Mouse (Mus musculus) heart, postnatal 10 days (tissue): ENCODE measurements around the gene Kmt2e. TPM values are rescaled to one million over a fixed set of nuclear protein-coding genes. Genes with fewer than 3 reads are reported as not detected.

Experiments
- DNase-seq, 2 experiments: peaks; one replicate each; pipeline ENCODE4 v3.0.0; 2021
- intact Hi-C: fragments of 180-260 bp; cut with DNase I; formaldehyde crosslinking; loops from one replicate; pipeline ENCODE4 v1.15.1; 2025
- total RNA-seq, 2 experiments: library from RNA; stranded (reverse); gene quantifications; 2 replicates each; pipeline ENCODE4 v1.2.3; 2021

The Kmt2e gene
- total RNA-seq, 2 experiments from 2014 or later = 57.9 to 66.5 TPM

GRCm38 (mm10) chr5:23408106-23408505 is 26.1 kb upstream of the Kmt2e start:
- peak; percentile 57 to 59 for DNase-seq
- intact Hi-C loops = no loop called here

DNA sequence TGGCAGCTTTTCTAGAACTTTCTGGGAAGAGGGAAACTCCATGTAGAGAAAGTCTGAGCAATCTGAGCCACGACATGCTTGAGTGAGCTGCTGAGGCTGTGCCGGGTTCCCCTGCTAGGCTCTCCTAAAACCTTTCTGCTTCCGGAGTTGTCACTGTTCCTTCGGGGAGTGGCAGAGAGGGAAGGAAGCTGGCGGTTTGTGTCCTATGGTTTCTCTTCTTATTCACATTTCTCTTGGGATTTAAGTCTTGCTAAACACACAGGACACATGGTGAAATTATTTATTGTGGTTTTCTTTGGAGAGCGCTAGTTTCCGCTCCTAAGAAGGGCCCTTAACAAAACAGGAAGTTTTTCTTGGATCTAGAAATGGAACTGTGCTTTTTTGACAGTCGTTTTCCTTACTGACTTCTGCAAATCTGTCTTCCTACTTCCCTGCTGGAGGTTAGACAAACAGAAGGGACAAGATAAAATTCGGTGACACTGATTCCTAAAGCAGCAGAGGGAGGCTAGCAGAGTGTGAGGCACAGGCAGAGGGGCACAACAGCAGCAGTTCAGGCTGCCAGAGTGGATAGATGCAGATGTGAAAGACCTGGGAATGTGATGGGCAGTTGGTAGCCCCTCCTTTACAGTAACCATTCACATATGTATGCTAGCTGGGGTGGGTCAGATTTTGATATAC is 24.1 kb upstream of the Kmt2e start:
- peak; percentile 59 to 62 for DNase-seq
- intact Hi-C loops = loop anchor here (5.0 to 10.0 kb wide), 2 partner anchors 123 to 245 kb away; no protein-coding TSS in a partner anchor

DNA sequence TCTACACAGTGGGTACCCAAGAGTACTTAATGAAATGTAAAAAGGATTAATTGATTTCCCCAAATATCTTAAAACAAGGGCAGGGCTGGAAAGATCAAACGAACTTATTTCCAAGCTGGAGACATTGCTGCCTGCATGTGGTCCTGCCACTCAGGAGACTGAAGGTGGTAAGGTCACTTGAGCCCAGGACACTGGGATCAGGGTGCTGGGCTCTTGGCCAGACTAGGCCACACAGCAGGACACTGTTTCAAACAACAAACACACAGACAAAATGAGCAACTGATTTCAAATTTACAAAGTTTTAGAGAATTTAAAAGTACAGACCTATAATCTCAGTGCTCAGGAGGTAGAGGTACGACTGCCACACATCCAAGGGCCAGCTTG is 23.5 kb upstream of the Kmt2e start:
- intact Hi-C loops = loop anchor here (5.0 to 10.0 kb wide), 2 partner anchors 123 to 244 kb away; no protein-coding TSS in a partner anchor
- DNase-seq = no peak

DNA sequence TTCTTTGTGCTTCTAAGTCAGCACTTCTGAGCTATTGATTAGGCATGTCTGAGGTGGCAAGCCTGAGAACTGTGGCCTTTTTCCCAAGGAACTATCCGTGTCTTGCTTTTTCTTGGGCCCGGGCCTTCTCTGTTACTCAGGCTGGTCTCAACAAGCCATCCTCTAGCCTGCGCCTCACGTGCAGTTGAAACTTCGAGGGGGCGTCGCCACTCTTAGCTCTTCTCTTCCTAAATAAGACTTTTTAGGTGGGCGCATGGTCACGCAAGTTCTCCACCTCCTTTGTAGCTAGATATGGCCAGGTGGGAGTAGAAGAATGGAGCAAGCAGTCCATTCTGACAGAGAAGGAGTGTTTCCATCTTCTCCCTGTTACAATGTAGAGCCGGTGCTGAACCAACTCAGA is 22.6 kb upstream of the Kmt2e start:
- DNase-seq = no peak
- intact Hi-C loops = loop anchor here (5.0 to 10.0 kb wide), 2 partner anchors 124 to 243 kb away; no protein-coding TSS in a partner anchor

DNA sequence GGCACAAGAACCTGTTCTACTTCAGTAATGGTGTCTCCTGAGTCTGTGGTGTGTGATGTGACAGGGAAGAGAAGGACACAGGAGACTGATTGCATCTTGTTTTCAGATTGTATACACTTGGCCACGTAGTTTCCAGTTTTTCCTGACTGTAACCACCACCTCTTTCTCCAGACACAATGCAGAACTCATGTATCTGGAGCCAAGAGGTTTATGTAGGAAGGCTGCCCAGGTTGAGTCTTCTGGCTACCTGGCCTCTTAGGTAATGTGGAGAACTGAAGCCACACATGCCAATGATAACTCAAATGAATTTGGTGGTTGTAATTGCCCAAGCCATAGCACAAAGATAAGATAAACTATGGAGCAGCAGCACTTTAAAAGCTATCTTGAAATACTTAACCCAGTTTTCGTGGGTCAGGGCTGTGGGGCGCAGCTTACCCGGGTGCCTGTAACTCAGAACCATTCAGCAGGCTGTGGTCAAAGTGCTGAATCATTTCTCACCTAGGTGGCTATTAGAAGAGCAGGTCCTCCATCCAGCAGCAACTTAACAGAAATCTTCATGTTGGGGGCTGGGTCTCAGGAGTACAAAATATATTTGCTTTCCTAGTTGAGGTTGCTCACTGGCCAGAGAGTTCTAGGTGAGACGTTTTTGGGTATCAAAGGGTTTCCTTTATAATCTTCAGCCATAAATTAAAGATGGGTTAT is 21.8 kb upstream of the Kmt2e start:
- intact Hi-C loops = loop anchor here (5.0 to 10.0 kb wide), 2 partner anchors 125 to 242 kb away; no protein-coding TSS in a partner anchor

GRCm38 (mm10) chr5:23413058-23413457 is 21.2 kb upstream of the Kmt2e start:
- intact Hi-C loops = loop anchor here (5.0 to 10.0 kb wide), 2 partner anchors 126 to 242 kb away; no protein-coding TSS in a partner anchor
- DNase-seq = peak in 1 of 2 experiments; percentile 39

More for the DNA sequence above, 21.8 kb upstream of the Kmt2e start:
- no peak for DNase-seq

GRCm38 (mm10) chr5:23413575-23414470 is 20.4 kb upstream of the Kmt2e start:
- DNase-seq = peak; percentile 78 to 81
- intact Hi-C loops = loop anchor here (5.0 to 10.0 kb wide), 2 partner anchors 127 to 241 kb away; no protein-coding TSS in a partner anchor

DNA sequence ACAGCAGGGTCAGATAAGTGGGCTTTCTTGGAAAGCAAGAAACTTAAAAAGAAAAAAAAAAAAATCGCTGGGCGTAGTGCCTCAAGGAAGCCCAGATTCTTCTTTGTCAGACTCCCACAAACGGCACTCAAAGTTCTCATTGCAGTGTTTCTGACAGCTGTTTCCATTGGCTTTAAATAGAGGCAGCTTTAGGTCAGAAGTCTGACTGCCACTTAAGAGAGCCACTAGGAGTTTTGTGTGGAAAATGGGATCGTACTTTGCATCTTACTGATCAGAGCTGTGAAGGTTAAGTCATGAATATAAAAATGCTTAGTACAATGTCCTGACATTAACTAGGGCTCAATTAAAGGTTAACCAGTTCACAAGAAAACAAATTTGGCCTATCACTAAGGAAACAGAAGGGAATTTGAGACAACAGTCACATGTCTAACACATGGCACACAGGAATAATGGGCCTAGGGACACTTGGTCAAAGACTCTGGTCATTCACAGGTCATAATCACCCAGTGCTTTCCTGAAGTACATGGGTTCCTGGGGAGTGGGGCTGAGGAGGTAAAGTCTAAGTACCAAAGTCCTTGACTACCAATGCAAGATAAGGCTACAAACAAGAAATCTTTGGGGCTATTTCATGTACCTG is 19.6 kb upstream of the Kmt2e start:
- intact Hi-C loops = loop anchor here (1.0 to 10.0 kb wide), 4 partner anchors 59 to 240 kb away; no protein-coding TSS in a partner anchor
- DNase-seq = no peak

GRCm38 (mm10) chr5:23415571-23416285 is 18.5 kb upstream of the Kmt2e start:
- DNase-seq = peak; percentile 59 to 65
- intact Hi-C loops = loop anchor here (1.0 to 10.0 kb wide), 3 partner anchors 58 to 239 kb away; no protein-coding TSS in a partner anchor

GRCm38 (mm10) chr5:23416286-23416643 is 18.0 kb upstream of the Kmt2e start:
- intact Hi-C loops = loop anchor here (5.0 to 10.0 kb wide), 2 partner anchors 76 to 239 kb away; no protein-coding TSS in a partner anchor
- DNase-seq = no peak

DNA sequence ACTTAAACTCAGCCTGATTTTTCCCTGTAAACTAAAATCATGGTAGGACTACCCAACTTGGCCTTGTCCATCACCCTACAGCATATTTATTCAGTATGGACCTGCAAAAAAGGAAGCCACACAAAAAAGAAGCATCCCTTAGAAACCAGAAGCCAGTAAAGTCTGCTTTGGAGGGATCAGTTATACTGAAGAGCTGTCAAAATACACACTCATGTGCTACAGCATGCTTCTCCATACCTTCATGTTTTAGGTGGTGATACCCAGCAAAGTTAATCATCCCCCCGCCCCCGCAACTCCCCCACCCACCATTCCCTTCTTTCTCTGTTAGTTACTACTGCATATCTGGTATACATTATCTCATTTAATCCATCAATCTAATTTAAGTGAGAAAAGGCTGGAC is 16.5 kb upstream of the Kmt2e start:
- no peak for DNase-seq
- intact Hi-C loops = loop anchor here (1.0 to 10.0 kb wide), 3 partner anchors 16 to 237 kb away; no protein-coding TSS in a partner anchor

DNA sequence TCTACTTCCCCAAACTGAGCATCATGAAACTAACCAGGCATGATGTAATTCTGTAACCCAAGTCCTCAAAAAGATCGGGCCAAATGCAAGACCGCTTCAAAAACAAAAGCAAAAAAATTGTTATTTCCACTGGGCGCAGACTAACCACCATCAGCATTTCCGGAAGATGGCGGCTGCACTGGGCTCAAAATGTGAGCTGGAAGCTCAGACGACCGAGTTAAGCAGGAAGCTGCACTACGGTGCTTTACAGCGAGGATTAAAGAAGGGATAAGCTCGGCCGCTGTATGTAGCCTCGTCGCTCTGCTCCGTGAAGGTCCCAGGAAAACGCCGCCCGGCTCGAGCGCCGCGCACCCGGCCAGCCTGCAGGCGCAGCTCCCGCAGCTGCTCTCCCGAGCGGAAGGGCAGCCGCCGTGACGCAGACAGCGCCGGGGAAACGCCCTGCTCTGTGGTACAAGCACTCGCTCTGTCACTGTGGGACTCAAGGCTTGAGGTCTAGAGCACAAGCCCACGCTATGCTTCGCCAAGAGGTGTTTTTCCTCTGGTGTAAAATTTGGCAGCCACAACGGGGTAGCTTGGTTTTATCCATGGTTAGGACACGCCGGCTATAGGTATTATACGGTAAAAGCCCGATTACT is 16.0 kb upstream of the Kmt2e start:
- intact Hi-C loops = loop anchor here (1.0 to 10.0 kb wide), 3 partner anchors 15 to 237 kb away; no protein-coding TSS in a partner anchor
- DNase-seq = peak; percentile 92 to 93

- intact Hi-C loops = loop anchor here (1.0 to 10.0 kb wide), 3 partner anchors 14 to 236 kb away; no protein-coding TSS in a partner anchor
- peak; percentile 25 to 34 for DNase-seq
Observed at GRCm38 (mm10) chr5:23418797-23419595, 15.2 kb upstream of the Kmt2e start.

DNA sequence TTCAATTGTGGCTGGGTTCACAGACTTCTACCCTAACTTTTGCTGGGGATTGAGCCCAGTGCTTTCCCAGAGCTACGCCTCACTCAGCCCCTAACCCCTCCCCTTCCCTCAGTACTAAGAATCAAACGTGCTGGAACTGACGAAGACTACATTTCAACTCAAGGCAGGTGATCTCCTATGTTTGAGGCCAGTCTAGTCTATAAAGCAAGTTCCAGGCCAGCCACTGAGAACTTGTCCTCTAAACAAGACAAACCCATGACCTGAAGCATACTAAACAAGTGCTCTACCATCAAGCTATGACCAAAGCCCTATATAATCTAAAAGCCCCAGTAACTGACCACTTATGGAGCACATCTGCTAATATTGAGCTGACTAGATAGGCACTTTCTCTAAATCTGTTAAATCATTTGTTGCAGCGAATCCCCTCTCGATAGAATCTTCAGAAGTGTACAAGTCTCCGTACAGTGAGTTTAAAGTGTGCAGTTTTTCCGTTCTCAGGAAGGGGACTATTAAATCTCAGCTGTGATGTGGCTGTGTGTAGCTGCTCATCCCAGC is 14.5 kb upstream of the Kmt2e start:
- no peak for DNase-seq
- intact Hi-C loops = loop anchor here (1.0 to 10.0 kb wide), 3 partner anchors 9 to 235 kb away; no protein-coding TSS in a partner anchor

GRCm38 (mm10) chr5:23420410-23420809 is 13.8 kb upstream of the Kmt2e start:
- intact Hi-C loops = loop anchor here (1.0 kb wide), 1 partner anchor 8 kb away; no protein-coding TSS in a partner anchor
- no peak for DNase-seq

GRCm38 (mm10) chr5:23421440-23421839 is 12.8 kb upstream of the Kmt2e start:
- no peak for DNase-seq
- intact Hi-C loops = no loop called here

DNA sequence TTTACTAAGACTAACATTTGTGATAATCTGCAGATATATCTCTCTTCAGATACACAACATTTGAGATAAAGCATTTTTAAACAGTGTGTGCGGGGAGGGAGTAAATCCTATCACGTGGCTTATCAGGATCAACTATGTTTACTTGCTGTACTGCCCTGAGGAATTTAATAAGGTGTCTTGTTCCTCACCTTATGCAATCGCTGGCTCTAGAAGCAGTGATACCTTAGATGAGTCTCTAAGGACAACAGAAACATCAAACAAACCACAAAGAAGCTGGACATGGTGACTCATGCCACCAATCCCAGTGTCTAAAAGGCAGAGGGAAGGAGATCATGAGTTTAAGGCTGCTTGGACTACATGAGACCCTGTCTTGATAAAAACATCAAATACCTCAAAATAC is 11.2 kb upstream of the Kmt2e start:
- DNase-seq = no peak
- intact Hi-C loops = no loop called here
